Mouse (Mus musculus) kidney, embryonic 15.5 days (tissue): ENCODE data around the gene Atf1. TPM values are rescaled to one million over a fixed set of nuclear protein-coding genes. Genes with fewer than 3 reads are reported as not detected.

ENCODE experiments used
- ATAC-seq: fragments of 200-750 bp; cut with Nextera tagmentation; replicated peaks from 2 replicates; pipeline ENCODE4 v1.8.0; 2017; ENCODE audit warnings: moderate TSS enrichment; ENCODE audit not compliant: low FRiP score
- H3K27ac ChIP-seq: fragments of 300-500 bp; sonication (generic); 2 replicates; pipeline ENCODE4 v1.5.1; 2015; ENCODE audit warnings: mild to moderate bottlenecking, inconsistent platforms
- H3K27me3 ChIP-seq: fragments of 300-500 bp; sonication (generic); 2 replicates; pipeline ENCODE4 v1.6.1; 2015; ENCODE audit warnings: inconsistent platforms
- H3K36me3 ChIP-seq: fragments of 300-500 bp; sonication (generic); 2 replicates; pipeline ENCODE4 v1.6.1; 2015; ENCODE audit warnings: inconsistent platforms
- H3K4me1 ChIP-seq: fragments of 300-500 bp; sonication (generic); 2 replicates; pipeline ENCODE4 v1.6.1; 2015; ENCODE audit warnings: inconsistent platforms
- H3K4me2 ChIP-seq: fragments of 300-500 bp; sonication (generic); 2 replicates; pipeline ENCODE4 v1.6.1; 2015; ENCODE audit warnings: moderate library complexity, mild to moderate bottlenecking, inconsistent platforms
- H3K4me3 ChIP-seq: fragments of 300-500 bp; sonication (generic); replicated peaks from 2 replicates; pipeline ENCODE4 v1.5.1; 2015; ENCODE audit warnings: mild to moderate bottlenecking, inconsistent platforms
- H3K9ac ChIP-seq: fragments of 300-500 bp; sonication (generic); 2 replicates; pipeline ENCODE4 v1.6.1; 2015; ENCODE audit warnings: mild to moderate bottlenecking, inconsistent platforms
- H3K9me3 ChIP-seq: fragments of 300-500 bp; sonication (generic); replicated peaks from 2 replicates; pipeline ENCODE4 v1.6.1; 2016; ENCODE audit warnings: inconsistent platforms
- WGBS: fragments of 180-500 bp; shearing (Covaris S2); methylation state at CpG from one replicate; pipeline ENCODE4 v1.1.7; 2015; ENCODE audit warnings: mixed read lengths; 5-methylcytosine and 5-hydroxymethylcytosine counted together
- polyA plus RNA-seq: library from polyadenylated mRNA; unstranded; fragments of >200 nt; fragmentation: Nextera tagmentation; extraction: Ambion mirVana; gene quantifications from 2 replicates; pipeline ENCODE4 v1.2.1, GENCODE M21; 2015

Gene Atf1
- polyA plus RNA-seq, 1 experiment from 2014 or later, result 49.7 TPM

GRCm38 (mm10) chr15:100219396-100219795 lies 8.2 kb upstream of the Atf1 start:
- Histone ChIP-seq H3K9me3 (0 out of 2 replicates have a peak, but pooled peaks cover 16% of the 10 kb centered on the region), H3K4me1 (no peaks in the 10 kb centered on the region), H3K4me2 (no peak overlapping the region), H3K27ac (no peak overlapping the region), H3K36me3 (peaks cover 37% of the 10 kb centered on the region), H3K27me3 (no peaks in the 10 kb centered on the region), H3K4me3 (no peak overlapping the region), H3K9ac (no peak overlapping the region)
- 63% methylated on average over 1 of the region's 1 CpGs for WGBS
- ATAC-seq, result no peak

GRCm38 (mm10) chr15:100220916-100221315 lies 6.7 kb upstream of the Atf1 start:
- no peaks in the 10 kb centered on the region for H3K27me3 ChIP-seq
- H3K4me1 ChIP-seq, result 0 out of 2 replicates have a peak, but pooled peaks cover 2% of the 10 kb centered on the region
- H3K36me3 ChIP-seq, result peaks cover 27% of the 10 kb centered on the region
- ATAC-seq, result no peak
- H3K4me3 ChIP-seq, result no peak overlapping the region
- H3K9ac ChIP-seq, result no peak overlapping the region
- 0 out of 2 replicates have a peak, but pooled peaks cover 16% of the 10 kb centered on the region for H3K9me3 ChIP-seq
- no peak overlapping the region for H3K4me2 ChIP-seq
- no peak overlapping the region for H3K27ac ChIP-seq
- WGBS, result 85% methylated on average over 7 of the region's 7 CpGs

GRCm38 (mm10) chr15:100225381-100225780 lies 2.2 kb upstream of the Atf1 start:
- Histone ChIP-seq H3K27ac (no peak overlapping the region), H3K4me3 (no peak overlapping the region), H3K4me1 (peaks cover 20% of the 10 kb centered on the region), H3K36me3 (peaks cover 13% of the 10 kb centered on the region; the same call in 1 of the 2 replicates), H3K27me3 (no peaks in the 10 kb centered on the region), H3K4me2 (no peak overlapping the region), H3K9me3 (0 out of 2 replicates have a peak, but pooled peaks cover 16% of the 10 kb centered on the region), H3K9ac (no peak overlapping the region)
- no peak for ATAC-seq
- 96% methylated on average over 4 of the region's 4 CpGs for WGBS

GRCm38 (mm10) chr15:100225891-100226290 lies 1.7 kb upstream of the Atf1 start:
- no peak for ATAC-seq
- WGBS, result 95% methylated on average over 1 of the region's 1 CpGs

GRCm38 (mm10) chr15:100227031-100227662 lies 472 bp upstream of the Atf1 start:
- peak overlapping the region; percentile 100 for H3K27ac ChIP-seq
- 0 out of 2 replicates have a peak, but pooled peaks cover 16% of the 10 kb centered on the region for H3K9me3 ChIP-seq
- WGBS, result 3% methylated on average over 17 of the region's 17 CpGs
- H3K27me3 ChIP-seq, result no peaks in the 10 kb centered on the region
- peak overlapping the region; percentile 91 for H3K4me3 ChIP-seq
- peak overlapping the region; percentile 98 for H3K9ac ChIP-seq
- peaks cover 13% of the 10 kb centered on the region; the same call in 1 of the 2 replicates for H3K36me3 ChIP-seq
- peaks cover 22% of the 10 kb centered on the region for H3K4me1 ChIP-seq
- ATAC-seq, result peak; percentile 46
- peak overlapping the region; percentile 59 for H3K4me2 ChIP-seq

More at GRCm38 (mm10) chr15:100225891-100226290, 1.7 kb upstream of the Atf1 start:
- H3K4me2 ChIP-seq, result no peak overlapping the region
- H3K4me1 ChIP-seq, result peaks cover 20% of the 10 kb centered on the region
- H3K36me3 ChIP-seq, result peaks cover 13% of the 10 kb centered on the region; the same call in 1 of the 2 replicates
- no peak overlapping the region for H3K9ac ChIP-seq
- H3K27ac ChIP-seq, result peak overlapping the region; percentile 23; the same call in 1 of the 2 replicates
- no peaks in the 10 kb centered on the region for H3K27me3 ChIP-seq
- H3K9me3 ChIP-seq, result 0 out of 2 replicates have a peak, but pooled peaks cover 16% of the 10 kb centered on the region
- H3K4me3 ChIP-seq, result no peak overlapping the region

- peak overlapping the region; percentile 100 for H3K27ac ChIP-seq
- H3K27me3 ChIP-seq, result no peaks in the 10 kb centered on the region
- 0 out of 2 replicates have a peak, but pooled peaks cover under 1% of the 10 kb centered on the region for H3K9me3 ChIP-seq
- peak overlapping the region; percentile 98 for H3K9ac ChIP-seq
- no peak; the same call in 1 of the 2 replicates for ATAC-seq
- H3K36me3 ChIP-seq, result peaks cover 23% of the 10 kb centered on the region
- peak overlapping the region; percentile 91 for H3K4me3 ChIP-seq
- peak overlapping the region; percentile 59 for H3K4me2 ChIP-seq
- peaks cover 22% of the 10 kb centered on the region for H3K4me1 ChIP-seq
- WGBS, result 11% methylated on average over 16 of the region's 16 CpGs
These were observed 1.1 kb downstream of the Atf1 start for GRCm38 (mm10) chr15:100228535-100229336.

- no peak overlapping the region for H3K9ac ChIP-seq
- no peak for ATAC-seq
- H3K4me1 ChIP-seq, result peaks cover 22% of the 10 kb centered on the region
- no peaks in the 10 kb centered on the region for H3K27me3 ChIP-seq
- H3K9me3 ChIP-seq, result no peaks in the 10 kb centered on the region
- H3K4me2 ChIP-seq, result no peak overlapping the region
- peaks cover 36% of the 10 kb centered on the region for H3K36me3 ChIP-seq
- H3K4me3 ChIP-seq, result no peak overlapping the region
- WGBS, result 79% methylated on average over 1 of the region's 1 CpGs
- H3K27ac ChIP-seq, result no peak overlapping the region
These were observed 3.0 kb downstream of the Atf1 start for GRCm38 (mm10) chr15:100230655-100231054.

GRCm38 (mm10) chr15:100231616-100232525 lies 4.3 kb downstream of the Atf1 start:
- Histone ChIP-seq H3K27ac (no peak overlapping the region), H3K4me2 (no peak overlapping the region), H3K9ac (no peak overlapping the region), H3K36me3 (peaks cover 41% of the 10 kb centered on the region), H3K9me3 (no peaks in the 10 kb centered on the region), H3K4me1 (peaks cover 16% of the 10 kb centered on the region), H3K4me3 (no peak overlapping the region), H3K27me3 (no peaks in the 10 kb centered on the region)
- 84% methylated on average over 14 of the region's 14 CpGs for WGBS
- no peak for ATAC-seq

DNA sequence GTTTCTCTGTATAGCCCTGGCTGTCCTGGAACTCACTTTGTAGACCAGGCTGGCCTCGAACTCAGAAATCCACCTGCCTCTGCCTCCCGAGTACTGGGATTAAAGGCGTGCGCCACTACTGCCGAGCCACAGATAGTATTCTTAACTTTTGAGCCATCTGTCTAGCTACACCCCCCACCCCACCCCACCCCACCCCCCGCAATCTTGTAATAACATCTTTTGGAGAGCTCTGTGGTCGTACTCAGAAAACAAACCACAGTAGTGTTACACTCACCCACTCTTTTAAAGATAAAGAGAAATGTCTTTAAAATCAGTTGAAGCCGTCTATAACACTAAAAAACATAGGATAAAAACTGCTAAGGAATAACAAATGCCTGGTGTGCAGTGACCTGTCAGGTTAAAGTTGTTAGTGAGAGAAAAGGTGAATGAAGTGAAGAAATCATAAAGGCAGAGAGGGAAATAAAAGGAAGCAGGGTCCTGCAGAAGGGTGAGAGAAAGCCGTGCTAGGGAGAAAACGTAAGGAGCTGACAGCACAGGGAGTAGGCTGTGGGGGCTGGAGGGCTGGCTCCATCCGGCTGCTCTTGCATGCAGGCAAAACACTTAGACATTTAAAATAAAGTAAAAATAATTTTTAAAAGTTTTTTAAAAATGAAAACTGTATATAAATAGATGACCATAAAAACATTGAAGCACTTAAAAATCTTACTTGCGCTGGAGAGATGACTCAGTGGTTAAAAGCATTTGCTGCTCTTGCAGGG lies 7.8 kb downstream of the Atf1 start:
- 83% methylated on average over 12 of the region's 12 CpGs for WGBS

DNA sequence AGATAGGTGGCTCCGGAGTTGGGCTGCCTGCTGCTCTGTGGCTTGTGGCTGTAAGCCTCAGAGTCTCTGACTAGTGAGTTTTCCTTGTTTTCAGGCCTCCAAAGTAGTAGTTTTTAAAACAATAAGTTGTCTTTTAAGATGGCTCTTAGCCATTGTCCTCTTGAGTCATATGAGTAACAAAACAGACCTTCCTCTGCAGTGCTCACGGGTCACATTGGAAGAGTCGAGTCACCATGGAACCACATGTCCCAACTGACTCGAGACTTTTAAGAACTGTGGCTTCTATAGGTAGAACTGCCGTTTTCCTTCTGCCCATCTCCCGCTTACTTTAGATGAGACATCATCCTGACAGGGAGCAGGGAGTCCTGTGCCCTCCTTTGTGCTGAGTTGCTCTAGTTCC lies 9.3 kb downstream of the Atf1 start:
- Histone ChIP-seq H3K36me3 (peaks cover 89% of the 10 kb centered on the region), H3K9me3 (no peaks in the 10 kb centered on the region), H3K4me3 (no peak overlapping the region), H3K27ac (no peak overlapping the region), H3K4me1 (no peaks in the 10 kb centered on the region), H3K27me3 (no peaks in the 10 kb centered on the region), H3K4me2 (no peak overlapping the region), H3K9ac (no peak overlapping the region)
- WGBS, result 87% methylated on average over 6 of the region's 6 CpGs
- no peak for ATAC-seq

More for the DNA sequence above, 7.8 kb downstream of the Atf1 start:
- Histone ChIP-seq H3K36me3 (peaks cover 73% of the 10 kb centered on the region), H3K4me2 (no peak overlapping the region), H3K9me3 (no peaks in the 10 kb centered on the region), H3K27me3 (no peaks in the 10 kb centered on the region), H3K4me3 (no peak overlapping the region), H3K4me1 (0 out of 2 replicates have a peak, but pooled peaks cover 2% of the 10 kb centered on the region), H3K9ac (no peak overlapping the region), H3K27ac (no peak overlapping the region)
- no peak for ATAC-seq

DNA sequence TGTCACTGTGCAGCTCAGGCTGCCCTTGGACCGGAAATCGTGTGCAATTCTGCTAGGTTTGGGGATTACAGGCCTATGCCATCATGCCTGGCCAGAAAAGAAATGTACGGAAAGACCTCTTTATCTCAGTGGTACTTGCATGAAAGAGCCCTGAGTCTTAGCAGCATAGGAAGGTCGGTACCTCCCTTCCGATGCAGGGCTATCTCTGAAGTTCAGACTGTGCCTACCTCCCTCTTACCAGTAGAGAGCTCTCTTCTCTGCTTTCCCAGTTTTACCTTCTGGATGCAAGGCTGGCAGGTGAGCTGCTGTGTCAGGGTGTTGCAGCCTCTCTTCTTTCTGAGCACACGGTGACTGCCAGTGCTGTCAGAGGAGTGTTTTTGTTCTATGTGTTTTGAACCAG lies 14.2 kb downstream of the Atf1 start:
- no peak overlapping the region for H3K9ac ChIP-seq
- no peak overlapping the region for H3K4me2 ChIP-seq
- no peak for ATAC-seq
- no peak overlapping the region for H3K4me3 ChIP-seq
- H3K36me3 ChIP-seq, result peaks cover 97% of the 10 kb centered on the region
- H3K27ac ChIP-seq, result no peak overlapping the region
- H3K4me1 ChIP-seq, result no peaks in the 10 kb centered on the region
- H3K27me3 ChIP-seq, result no peaks in the 10 kb centered on the region
- H3K9me3 ChIP-seq, result no peaks in the 10 kb centered on the region
- whole genome bisulfite sequencing, result 95% methylated on average over 6 of the region's 6 CpGs
